Mouse (Mus musculus): Measurements from ENCODE around the gene Sympk. TPM values are rescaled to one million over a fixed set of nuclear protein-coding genes. Genes with fewer than 3 reads are reported as not detected.

Gene Sympk
- polyA plus RNA-seq, 1 experiment from 2014 or later, result 26.7 TPM

- H3K27me3 ChIP-seq (ENCODE audit: control insufficient read depth, insufficient read depth, low read length), result no peaks in the 10 kb centered on the region
- ATAC-seq (ENCODE audit: low FRiP score, low TSS enrichment), result no peak
- peaks cover 67% of the 10 kb centered on the region for H3K36me3 ChIP-seq (ENCODE audit: control insufficient read depth, insufficient read depth, low read length)
- H3K4me2 ChIP-seq (replicated peaks; ENCODE audit: low read depth, low read length), result no peak overlapping the region
- WGBS, result 61% methylated on average over 4 of the region's 4 CpGs
- H3K27ac ChIP-seq (ENCODE audit: low read depth, low read length), result no peak overlapping the region
- no peak overlapping the region for H3K9ac ChIP-seq (ENCODE audit: low read depth, low read length)
- H3K4me3 ChIP-seq (ENCODE audit: low read length), result no peak overlapping the region
- H3K4me1 ChIP-seq (ENCODE audit: control insufficient read depth, insufficient read depth, low read length), result no peaks in the 10 kb centered on the region
- no peaks in the 10 kb centered on the region for H3K9me3 ChIP-seq (ENCODE audit: control insufficient read depth, low read length)
Observed at GRCm38 (mm10) chr7:19051161-19051560, 27.0 kb downstream of the Sympk start.

- WGBS, result 90% methylated on average over 15 of the region's 15 CpGs
- H3K27ac ChIP-seq (ENCODE audit: low read depth, low read length), result no peak overlapping the region
- no peak for ATAC-seq (ENCODE audit: low FRiP score, low TSS enrichment)
- H3K27me3 ChIP-seq (ENCODE audit: control insufficient read depth, insufficient read depth, low read length), result no peaks in the 10 kb centered on the region
- no peak overlapping the region for H3K9ac ChIP-seq (ENCODE audit: low read depth, low read length)
- no peaks in the 10 kb centered on the region for H3K9me3 ChIP-seq (ENCODE audit: control insufficient read depth, low read length)
- no peaks in the 10 kb centered on the region for H3K4me1 ChIP-seq (ENCODE audit: control insufficient read depth, insufficient read depth, low read length)
- no peak overlapping the region for H3K4me2 ChIP-seq (replicated peaks; ENCODE audit: low read depth, low read length)
- peaks cover 54% of the 10 kb centered on the region for H3K36me3 ChIP-seq (ENCODE audit: control insufficient read depth, insufficient read depth, low read length)
- no peak overlapping the region for H3K4me3 ChIP-seq (ENCODE audit: low read length)
Observed at GRCm38 (mm10) chr7:19052345-19053135, 28.4 kb downstream of the Sympk start.

- H3K27ac ChIP-seq (ENCODE audit: low read depth, low read length), result no peak overlapping the region
- H3K4me2 ChIP-seq (replicated peaks; ENCODE audit: low read depth, low read length), result no peak overlapping the region
- H3K9ac ChIP-seq (ENCODE audit: low read depth, low read length), result no peak overlapping the region
- no peak for ATAC-seq (ENCODE audit: low FRiP score, low TSS enrichment)
- no peaks in the 10 kb centered on the region for H3K9me3 ChIP-seq (ENCODE audit: control insufficient read depth, low read length)
- H3K4me3 ChIP-seq (ENCODE audit: low read length), result no peak overlapping the region
- 90% methylated on average over 7 of the region's 7 CpGs for WGBS
- H3K36me3 ChIP-seq (ENCODE audit: control insufficient read depth, insufficient read depth, low read length), result peaks cover 48% of the 10 kb centered on the region
- H3K27me3 ChIP-seq (ENCODE audit: control insufficient read depth, insufficient read depth, low read length), result no peaks in the 10 kb centered on the region
- H3K4me1 ChIP-seq (ENCODE audit: control insufficient read depth, insufficient read depth, low read length), result no peaks in the 10 kb centered on the region
Observed at GRCm38 (mm10) chr7:19053136-19053532, 29.0 kb downstream of the Sympk start.

GRCm38 (mm10) chr7:19054047-19054776, 30.0 kb downstream of the Sympk start, which contains the start of gene Rsph6a:
TSS of gene Rsph6a (plus strand) at chr7:19054690.
- Histone ChIP-seq H3K4me3 (ENCODE audit: low read length) (no peak within 1 kb of the TSS), H3K27ac (ENCODE audit: low read depth, low read length) (no peak within 1 kb of the TSS), H3K9me3 (ENCODE audit: control insufficient read depth, low read length) (no peaks in the 10 kb centered on the region), H3K9ac (ENCODE audit: low read depth, low read length) (0 out of 2 replicates have a peak within 1 kb of the TSS, but pooled peaks have one; percentile 2), H3K4me1 (ENCODE audit: control insufficient read depth, insufficient read depth, low read length) (no peaks in the 10 kb centered on the region), H3K27me3 (ENCODE audit: control insufficient read depth, insufficient read depth, low read length) (no peaks in the 10 kb centered on the region), H3K36me3 (ENCODE audit: control insufficient read depth, insufficient read depth, low read length) (peaks cover 37% of the 10 kb centered on the region), H3K4me2 (replicated peaks; ENCODE audit: low read depth, low read length) (peak within 1 kb of the TSS; percentile 4; the same call in 1 of the 2 replicates)
- 35% methylated on average over 33 of the region's 33 CpGs for whole genome bisulfite sequencing
- peak; percentile 69 for ATAC-seq (ENCODE audit: low FRiP score, low TSS enrichment)

GRCm38 (mm10) chr7:19054777-19055076, 30.6 kb downstream of the Sympk start:
- H3K36me3 ChIP-seq (ENCODE audit: control insufficient read depth, insufficient read depth, low read length), result peaks cover 33% of the 10 kb centered on the region
- WGBS, result 74% methylated on average over 9 of the region's 9 CpGs
- no peak overlapping the region for H3K4me3 ChIP-seq (ENCODE audit: low read length)
- no peaks in the 10 kb centered on the region for H3K9me3 ChIP-seq (ENCODE audit: control insufficient read depth, low read length)
- no peaks in the 10 kb centered on the region for H3K27me3 ChIP-seq (ENCODE audit: control insufficient read depth, insufficient read depth, low read length)
- no peak overlapping the region for H3K9ac ChIP-seq (ENCODE audit: low read depth, low read length)
- peak overlapping the region; percentile 4; the same call in 1 of the 2 replicates for H3K4me2 ChIP-seq (replicated peaks; ENCODE audit: low read depth, low read length)
- no peak overlapping the region for H3K27ac ChIP-seq (ENCODE audit: low read depth, low read length)
- H3K4me1 ChIP-seq (ENCODE audit: control insufficient read depth, insufficient read depth, low read length), result no peaks in the 10 kb centered on the region
- ATAC-seq (ENCODE audit: low FRiP score, low TSS enrichment), result no peak; the same call in 1 of the 2 replicates

GRCm38 (mm10) chr7:19055108-19055507, 30.9 kb downstream of the Sympk start:
- peaks cover 29% of the 10 kb centered on the region for H3K36me3 ChIP-seq (ENCODE audit: control insufficient read depth, insufficient read depth, low read length)
- 91% methylated on average over 8 of the region's 8 CpGs for WGBS

GRCm38 (mm10) chr7:19057405-19057804, 33.2 kb downstream of the Sympk start:
- WGBS, result 79% methylated on average over 10 of the region's 10 CpGs
- no peak for ATAC-seq (ENCODE audit: low FRiP score, low TSS enrichment)

More at GRCm38 (mm10) chr7:19055108-19055507, 30.9 kb downstream of the Sympk start:
- Histone ChIP-seq H3K9ac (ENCODE audit: low read depth, low read length) (no peak overlapping the region), H3K4me1 (ENCODE audit: control insufficient read depth, insufficient read depth, low read length) (no peaks in the 10 kb centered on the region), H3K9me3 (ENCODE audit: control insufficient read depth, low read length) (no peaks in the 10 kb centered on the region), H3K27me3 (ENCODE audit: control insufficient read depth, insufficient read depth, low read length) (no peaks in the 10 kb centered on the region), H3K4me3 (ENCODE audit: low read length) (no peak overlapping the region), H3K27ac (ENCODE audit: low read depth, low read length) (no peak overlapping the region), H3K4me2 (replicated peaks; ENCODE audit: low read depth, low read length) (no peak overlapping the region)
- ATAC-seq (ENCODE audit: low FRiP score, low TSS enrichment), result no peak

GRCm38 (mm10) chr7:19065896-19066295, 41.7 kb downstream of the Sympk start:
- H3K36me3 ChIP-seq (ENCODE audit: control insufficient read depth, insufficient read depth, low read length), result no peaks in the 10 kb centered on the region
- 0 out of 2 replicates have a peak, but pooled peaks cover 5% of the 10 kb centered on the region for H3K9me3 ChIP-seq (ENCODE audit: control insufficient read depth, low read length)
- H3K9ac ChIP-seq (ENCODE audit: low read depth, low read length), result no peak overlapping the region
- no peak overlapping the region for H3K27ac ChIP-seq (ENCODE audit: low read depth, low read length)
- no peak for ATAC-seq (ENCODE audit: low FRiP score, low TSS enrichment)
- 0 out of 2 replicates have a peak overlapping the region, but pooled peaks have one; percentile 6 for H3K4me3 ChIP-seq (ENCODE audit: low read length)
- no peaks in the 10 kb centered on the region for H3K4me1 ChIP-seq (ENCODE audit: control insufficient read depth, insufficient read depth, low read length)
- peaks cover 29% of the 10 kb centered on the region for H3K27me3 ChIP-seq (ENCODE audit: control insufficient read depth, insufficient read depth, low read length)
- 52% methylated on average over 13 of the region's 13 CpGs for WGBS
- H3K4me2 ChIP-seq (replicated peaks; ENCODE audit: low read depth, low read length), result no peak overlapping the region

More at GRCm38 (mm10) chr7:19057405-19057804, 33.2 kb downstream of the Sympk start:
- H3K27me3 ChIP-seq (ENCODE audit: control insufficient read depth, insufficient read depth, low read length), result no peaks in the 10 kb centered on the region
- no peaks in the 10 kb centered on the region for H3K9me3 ChIP-seq (ENCODE audit: control insufficient read depth, low read length)
- no peaks in the 10 kb centered on the region for H3K4me1 ChIP-seq (ENCODE audit: control insufficient read depth, insufficient read depth, low read length)
- no peak overlapping the region for H3K4me3 ChIP-seq (ENCODE audit: low read length)
- no peak overlapping the region for H3K4me2 ChIP-seq (replicated peaks; ENCODE audit: low read depth, low read length)
- no peak overlapping the region for H3K27ac ChIP-seq (ENCODE audit: low read depth, low read length)
- peaks cover 8% of the 10 kb centered on the region for H3K36me3 ChIP-seq (ENCODE audit: control insufficient read depth, insufficient read depth, low read length)
- no peak overlapping the region for H3K9ac ChIP-seq (ENCODE audit: low read depth, low read length)

GRCm38 (mm10) chr7:19067063-19067462, 42.9 kb downstream of the Sympk start:
- H3K27me3 ChIP-seq (ENCODE audit: control insufficient read depth, insufficient read depth, low read length), result peaks cover 29% of the 10 kb centered on the region
- ATAC-seq (ENCODE audit: low FRiP score, low TSS enrichment), result no peak
- 0 out of 2 replicates have a peak, but pooled peaks cover 5% of the 10 kb centered on the region for H3K9me3 ChIP-seq (ENCODE audit: control insufficient read depth, low read length)
- no peak overlapping the region for H3K27ac ChIP-seq (ENCODE audit: low read depth, low read length)
- H3K36me3 ChIP-seq (ENCODE audit: control insufficient read depth, insufficient read depth, low read length), result no peaks in the 10 kb centered on the region
- no peak overlapping the region for H3K9ac ChIP-seq (ENCODE audit: low read depth, low read length)
- no peaks in the 10 kb centered on the region for H3K4me1 ChIP-seq (ENCODE audit: control insufficient read depth, insufficient read depth, low read length)
- 45% methylated on average over 14 of the region's 14 CpGs for WGBS
- H3K4me3 ChIP-seq (ENCODE audit: low read length), result no peak overlapping the region
- H3K4me2 ChIP-seq (replicated peaks; ENCODE audit: low read depth, low read length), result no peak overlapping the region
